Mouse (Mus musculus): Measurements from ENCODE around the gene Trub1. TPM values are rescaled to one million over a fixed set of nuclear protein-coding genes. Genes with fewer than 3 reads are reported as not detected.

The Trub1 gene
- total RNA-seq, 2 experiments from 2014 or later, result 18.0 to 18.5 TPM

- DNase-seq, result no peak
Measured at GRCm38 (mm10) chr19:57498110-57498743, 45.5 kb downstream of the Trub1 start.

- DNase-seq, result no peak
Measured at GRCm38 (mm10) chr19:57498884-57499410, 46.2 kb downstream of the Trub1 start.

DNA sequence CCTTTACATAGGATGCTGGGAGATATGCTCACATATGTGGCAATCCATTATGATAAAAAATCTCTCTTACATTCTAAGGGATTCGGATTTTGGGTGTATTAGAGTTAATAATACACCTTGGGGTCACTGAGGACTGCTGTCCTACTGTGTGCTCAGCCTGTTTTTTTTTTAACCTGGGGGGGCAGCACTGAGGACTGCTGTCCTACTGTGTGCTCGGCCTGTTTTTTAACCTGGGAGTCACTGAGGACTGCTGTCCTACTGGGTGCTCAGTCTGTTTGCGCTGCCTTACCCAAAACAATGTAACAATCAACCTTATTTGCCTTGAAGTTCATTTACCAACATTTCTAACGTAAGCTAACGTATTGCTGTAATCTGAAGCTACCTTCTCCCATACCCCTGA is 47.5 kb downstream of the Trub1 start:
- DNase-seq, result no peak

- DNase-seq, result no peak
Measured at GRCm38 (mm10) chr19:57503144-57503543, 50.4 kb downstream of the Trub1 start.

GRCm38 (mm10) chr19:57505048-57505932 is 52.6 kb downstream of the Trub1 start:
- DNase-seq, result no peak

DNA sequence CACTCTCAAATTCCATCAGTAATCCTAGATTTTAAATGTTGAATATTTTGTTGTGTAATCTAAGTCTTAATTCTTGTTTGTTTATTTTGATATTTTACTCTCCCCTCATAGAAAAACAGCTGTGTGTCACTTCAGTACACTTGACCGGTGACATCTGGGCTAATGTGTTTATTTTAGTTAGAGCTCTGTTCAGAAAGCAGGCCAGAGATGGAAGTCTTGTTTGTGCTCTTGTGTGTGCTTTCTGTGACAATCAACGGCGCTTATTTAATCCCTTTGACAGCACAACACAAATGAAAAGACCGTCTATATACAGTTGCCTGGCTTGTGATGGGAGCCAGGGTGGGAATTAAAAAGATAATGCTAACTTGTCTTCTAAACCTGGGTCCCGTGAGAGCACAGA is 53.9 kb downstream of the Trub1 start:
- DNase-seq, result no peak

DNA sequence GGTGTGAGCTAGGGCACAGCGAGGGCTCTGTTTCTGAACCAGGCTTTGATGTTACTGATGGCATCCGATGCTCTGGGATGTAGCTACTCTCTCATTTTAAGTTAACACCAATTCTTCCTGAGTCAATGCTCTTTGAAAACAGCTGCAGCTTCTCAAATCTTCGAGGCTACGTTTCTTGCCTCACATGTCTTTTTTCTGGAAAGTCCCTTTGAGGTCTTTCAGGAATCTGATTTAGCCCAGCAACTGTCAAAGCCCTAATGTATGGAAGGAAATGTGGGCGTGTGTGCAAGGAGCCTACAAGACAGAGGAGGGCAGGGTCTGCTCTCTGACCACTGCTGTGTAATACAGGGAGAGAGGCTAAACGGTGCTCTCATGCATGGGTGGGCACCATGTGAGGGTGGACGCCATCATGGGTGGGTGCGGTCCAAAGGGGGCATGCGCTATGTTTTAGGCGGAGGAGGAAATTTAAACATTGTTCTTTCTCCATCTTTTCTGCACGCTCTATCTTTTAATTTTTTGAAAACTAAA is 55.6 kb downstream of the Trub1 start:
- DNase-seq, result no peak

- no peak for DNase-seq
Measured at GRCm38 (mm10) chr19:57509758-57510319, 57.1 kb downstream of the Trub1 start.

DNA sequence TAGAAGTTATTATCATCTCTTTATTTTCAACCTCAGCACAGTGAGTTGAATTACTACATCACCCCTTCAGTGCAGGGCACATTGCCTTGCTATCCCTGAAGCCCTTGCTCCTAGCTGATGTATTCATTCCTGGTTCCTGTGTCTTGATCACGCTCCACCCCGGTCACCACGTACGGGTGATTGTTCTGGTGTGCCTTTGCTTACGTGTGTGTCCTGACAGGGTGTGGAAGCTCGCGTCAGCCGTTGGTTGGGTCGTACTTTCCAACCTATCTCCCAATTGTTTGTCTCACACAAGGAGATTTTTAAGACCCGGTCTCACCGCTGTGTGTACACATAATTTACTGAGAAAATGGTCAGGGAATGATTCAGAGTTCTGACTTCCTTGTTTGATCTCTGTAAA is 58.1 kb downstream of the Trub1 start:
- no peak for DNase-seq

- no peak for DNase-seq
Measured at GRCm38 (mm10) chr19:57513123-57513522, 60.4 kb downstream of the Trub1 start.

DNA sequence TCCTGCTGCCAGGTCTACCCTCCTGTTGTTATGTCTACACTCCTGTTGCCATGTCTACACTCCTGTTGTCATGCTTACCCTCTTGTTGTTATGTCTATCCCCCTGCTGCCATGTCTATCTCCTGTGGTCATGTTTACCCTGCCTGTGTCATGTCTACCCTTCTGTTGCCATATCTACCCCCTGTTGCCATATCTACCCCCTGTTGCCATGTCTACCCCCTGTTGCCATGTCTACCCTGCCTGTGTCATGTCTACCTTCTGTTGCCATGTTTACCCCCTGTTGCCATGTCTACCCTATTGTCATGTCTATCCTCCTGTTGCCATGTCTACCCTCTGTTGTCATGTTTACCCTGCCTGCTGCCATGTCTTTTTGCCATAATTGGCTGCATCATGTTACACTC is 69.0 kb downstream of the Trub1 start:
- no peak for DNase-seq

DNA sequence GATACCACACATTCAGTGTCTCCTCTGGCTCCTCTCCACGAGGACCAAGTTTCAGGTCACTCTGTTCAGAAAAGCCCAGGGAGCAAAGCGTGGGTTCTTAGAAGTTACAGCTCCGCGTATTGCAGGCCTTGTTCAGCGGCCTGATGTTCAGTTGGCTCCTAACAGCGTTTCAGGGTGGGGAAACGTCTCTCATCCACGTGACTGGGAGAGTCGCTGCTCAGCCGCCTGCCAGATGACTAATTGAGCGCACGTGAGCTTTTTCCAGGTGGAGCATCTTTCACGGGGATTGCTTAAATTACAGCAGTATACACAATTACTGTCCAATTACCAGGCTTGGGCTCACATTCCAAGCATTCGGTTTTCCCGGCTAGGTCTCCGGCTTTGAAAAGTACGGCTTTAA is 70.7 kb downstream of the Trub1 start:
- DNase-seq, result peak; percentile 22 to 33

- no peak for DNase-seq
Measured at GRCm38 (mm10) chr19:57525693-57526092, 73.0 kb downstream of the Trub1 start.

GRCm38 (mm10) chr19:57530212-57530611 is 77.5 kb downstream of the Trub1 start:
- DNase-seq, result no peak

DNA sequence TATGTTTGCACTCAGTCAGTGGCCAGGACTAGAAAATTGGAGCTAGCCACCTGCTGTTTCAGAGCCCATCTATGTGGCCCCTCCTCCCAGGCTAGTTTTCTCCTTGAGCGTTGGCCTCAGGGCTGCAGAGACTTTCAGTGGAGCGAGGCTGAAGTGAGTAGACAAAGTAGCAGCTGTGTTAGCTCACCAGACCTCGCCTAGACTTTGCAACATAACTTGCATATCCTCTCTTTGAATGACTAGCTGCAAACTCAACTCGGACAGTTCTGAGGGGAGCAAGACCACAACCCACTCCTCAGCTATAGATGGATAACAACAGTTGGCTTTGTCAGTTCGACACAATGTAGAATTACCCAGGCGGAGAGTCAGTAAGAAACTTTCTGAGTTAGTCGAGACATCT is 81.5 kb downstream of the Trub1 start:
- no peak for DNase-seq

DNA sequence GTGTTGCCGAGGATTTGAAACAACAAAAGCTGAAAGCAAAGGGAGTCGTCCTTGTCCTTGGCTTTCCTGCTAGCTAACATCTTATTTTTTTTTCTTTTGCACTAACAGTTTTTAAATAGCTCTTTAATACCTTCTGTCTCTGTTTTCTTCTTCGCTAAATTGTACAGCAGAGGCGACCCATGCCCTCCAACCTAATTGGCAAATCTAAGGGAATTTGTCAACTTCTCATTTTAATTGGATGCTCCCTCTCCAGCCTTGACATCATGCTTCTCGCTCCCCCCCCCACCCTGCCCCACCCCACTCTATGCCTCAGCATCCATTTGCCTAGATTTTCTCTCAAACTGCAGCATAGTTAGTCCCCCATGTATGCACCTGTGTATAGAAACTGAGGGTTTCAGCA is 83.8 kb downstream of the Trub1 start:
- no peak for DNase-seq

- DNase-seq, result no peak
Measured at GRCm38 (mm10) chr19:57537510-57538182, 84.9 kb downstream of the Trub1 start.

GRCm38 (mm10) chr19:57540118-57540517 is 87.4 kb downstream of the Trub1 start:
- no peak for DNase-seq

All from layer of hippocampus, postnatal 36 days (tissue).